13 mouse cellular contexts compared by ENCODE assay signal in genomic region chr8:57594175-57594885, GRCm38 (mm10). TPM values are rescaled to one million over a fixed set of nuclear protein-coding genes. Genes with fewer than 3 reads are reported as not detected.
DNase-seq lines count a peak whose midpoint lies in the region; ATAC-seq lines count a peak whose summit lies in the region.
"Had no signal": no experiment of that assay in that cellular context is flagged by ENCODE, and none has a peak within 500 bp of the region (broad histone marks: within the 10 kb centered on the region; RNA-seq: fewer than 3 reads in every experiment).

No protein-coding gene starts in this region.

- H3K9ac ChIP-seq in intestine, embryonic 15.5 days, result no peak overlapping the region
- H3K9ac ChIP-seq: embryonic facial prominence, embryonic 12.5 days; forebrain, embryonic 12.5 days; lung, embryonic 15.5 days had no signal

- 0 out of 2 replicates have a peak overlapping the region, but pooled peaks have one; percentile 6 for H3K27ac ChIP-seq in intestine, embryonic 15.5 days
- no peak overlapping the region for H3K27ac ChIP-seq in midbrain, embryonic 10.5 days (replicated peaks)
- H3K27ac ChIP-seq: embryonic facial prominence, embryonic 12.5 days; forebrain, embryonic 12.5 days; lung, embryonic 15.5 days had no signal

- 51% methylated on average over 6 of the region's 6 CpGs for WGBS in intestine, embryonic 15.5 days
- 67% methylated on average over 6 of the region's 6 CpGs for WGBS in midbrain, embryonic 10.5 days

- peaks cover 2% of the 10 kb centered on the region; the same call in 1 of the 2 replicates for H3K4me1 ChIP-seq in intestine, embryonic 15.5 days (replicated peaks)
- peaks cover 6% of the 10 kb centered on the region; the same call in 1 of the 2 replicates for H3K4me1 ChIP-seq in midbrain, embryonic 10.5 days
- H3K4me1 ChIP-seq: embryonic facial prominence, embryonic 12.5 days; lung, embryonic 15.5 days had no signal

- no peaks in the 10 kb centered on the region for H3K9me3 ChIP-seq in intestine, embryonic 15.5 days
- H3K9me3 ChIP-seq in midbrain, embryonic 10.5 days (replicated peaks), result no peaks in the 10 kb centered on the region
- H3K9me3 ChIP-seq: embryonic facial prominence, embryonic 12.5 days; forebrain, embryonic 12.5 days; lung, embryonic 15.5 days had no signal

- DNase-seq in cerebellum, adult 9-11 months, result peak; percentile 8
- no peak for DNase-seq in cerebellum, adult 11-12 months
- DNase-seq in 416B (ENCODE audit: low read depth), result peak; percentile 75
- no peak for DNase-seq in midbrain, embryonic 10.5 days (ENCODE audit: low spot score)
- DNase-seq in spleen, postnatal 10 days (ENCODE audit: low spot score in 2 of 2), result no peak
- DNase-seq in kidney, adult 8-10 months, result no peak
- DNase-seq: cerebellum, postnatal 10 days had no signal

- ATAC-seq in intestine, embryonic 15.5 days, result peak; percentile 90
- ATAC-seq in megakaryocyte progenitor cell, adult 5-6 weeks (replicated peaks; ENCODE audit: poor library complexity), result peak; percentile 51

- no peaks in the 10 kb centered on the region for H3K27me3 ChIP-seq in intestine, embryonic 15.5 days (replicated peaks)
- H3K27me3 ChIP-seq in midbrain, embryonic 10.5 days (ENCODE audit: low read depth, poor library complexity, severe bottlenecking), result no peaks in the 10 kb centered on the region
- H3K27me3 ChIP-seq: embryonic facial prominence, embryonic 12.5 days; forebrain, embryonic 12.5 days; lung, embryonic 15.5 days had no signal

- no peaks in the 10 kb centered on the region for H3K36me3 ChIP-seq in intestine, embryonic 15.5 days
- H3K36me3 ChIP-seq in midbrain, embryonic 10.5 days, result no peaks in the 10 kb centered on the region
- H3K36me3 ChIP-seq: embryonic facial prominence, embryonic 12.5 days; forebrain, embryonic 12.5 days; lung, embryonic 15.5 days had no signal

- H3K4me3 ChIP-seq in intestine, embryonic 15.5 days (replicated peaks), result no peak overlapping the region
- H3K4me3 ChIP-seq in midbrain, embryonic 10.5 days, result no peak overlapping the region
- H3K4me3 ChIP-seq: embryonic facial prominence, embryonic 12.5 days; forebrain, embryonic 12.5 days; lung, embryonic 15.5 days had no signal

- no peak overlapping the region for H3K4me2 ChIP-seq in intestine, embryonic 15.5 days (replicated peaks)
- H3K4me2 ChIP-seq: embryonic facial prominence, embryonic 12.5 days; forebrain, embryonic 12.5 days; heart, embryonic 11.5 days; lung, embryonic 15.5 days had no signal

RNA-seq across cellular contexts. Expression of gene Galnt7, which starts 58.5 kb away (rescaled TPM):
- polyA plus RNA-seq in intestine, embryonic 15.5 days (2015; fragmentation: Nextera tagmentation; extraction: Ambion mirVana), result 29.8 and 30.5 TPM in 2 replicates
- total RNA-seq in megakaryocyte progenitor cell, adult 5-6 weeks (2015), result 15.5 and 15.9 TPM in 2 replicates
- 17.9 and 20.4 TPM in 2 replicates for total RNA-seq in megakaryocyte progenitor cell, adult 5-6 weeks (2017)
- polyA plus RNA-seq in midbrain, embryonic 10.5 days (2016; fragmentation: Nextera tagmentation; extraction: Ambion mirVana), result 20.7 and 23.6 TPM in 2 replicates

Comparison
In these comparisons a context has a peak if more than half of its experiments do, and no peak if none do; other contexts are left out.
1. DNase-seq: peak in cerebellum, adult 9-11 months (single experiment) and 416B (single experiment); none in cerebellum, adult 11-12 months (single experiment), midbrain, embryonic 10.5 days (single experiment), spleen, postnatal 10 days (0 of 2) and kidney, adult 8-10 months (0 of 2).